Mouse (Mus musculus): ENCODE measurements at regions not wholly inside any gene's neighbourhood (a gene's known extent, or its start where the extent isn't known, plus 50 kb on each side); places are given as distances from the start of the nearest gene placed in this dataset.
"Not testable (repeated sequence)": the region's sequence is repeated elsewhere in the genome, so short reads cannot be mapped to it uniquely, and the experiment has no call there.

GRCm38 (mm10) chr1:41887556-41887955 is 808.0 kb upstream of the Pou3f3 start:
- peak; percentile 52 for DNase-seq

- DNase-seq: peak; percentile 33
Measured at GRCm38 (mm10) chr1:41888213-41888612, 807.4 kb upstream of the Pou3f3 start.

- DNase-seq: peak; percentile 22
Measured at GRCm38 (mm10) chr1:41888966-41889365, 806.6 kb upstream of the Pou3f3 start.

GRCm38 (mm10) chr1:41889940-41890339 is 805.6 kb upstream of the Pou3f3 start:
- peak; percentile 12 for DNase-seq

- peak; percentile 61 for DNase-seq
Measured at GRCm38 (mm10) chr1:41890714-41891689, 804.6 kb upstream of the Pou3f3 start.

- no peak for DNase-seq
Measured at GRCm38 (mm10) chr1:41891730-41892129, 803.8 kb upstream of the Pou3f3 start.

GRCm38 (mm10) chr1:41892376-41892775 is 803.2 kb upstream of the Pou3f3 start:
- peak; percentile 41 for DNase-seq

- DNase-seq: peak; percentile 52
Measured at GRCm38 (mm10) chr1:41897768-41898330, 797.7 kb upstream of the Pou3f3 start.

GRCm38 (mm10) chr1:41900370-41900769 is 795.2 kb upstream of the Pou3f3 start:
- peak; percentile 31 for DNase-seq

GRCm38 (mm10) chr1:41905971-41906370 is 789.6 kb upstream of the Pou3f3 start:
- no peak for DNase-seq

GRCm38 (mm10) chr1:41908001-41908807 is 787.4 kb upstream of the Pou3f3 start:
- DNase-seq: peak; percentile 83

GRCm38 (mm10) chr1:41908808-41909110 is 786.8 kb upstream of the Pou3f3 start:
- DNase-seq: no peak

- DNase-seq: no peak
Measured at GRCm38 (mm10) chr1:41909799-41910198, 785.8 kb upstream of the Pou3f3 start.

- no peak for DNase-seq
Measured at GRCm38 (mm10) chr1:41916730-41917347, 778.7 kb upstream of the Pou3f3 start.

GRCm38 (mm10) chr1:41917807-41918206 is 777.8 kb upstream of the Pou3f3 start:
- DNase-seq: not testable (repeated sequence)

- DNase-seq: peak; percentile 60
Measured at GRCm38 (mm10) chr1:41918394-41919262, 776.9 kb upstream of the Pou3f3 start.

- DNase-seq: no peak
Measured at GRCm38 (mm10) chr1:41933777-41934176, 761.8 kb upstream of the Pou3f3 start.

- DNase-seq: no peak
Measured at GRCm38 (mm10) chr1:41935912-41936478, 759.6 kb upstream of the Pou3f3 start.

GRCm38 (mm10) chr1:41960982-41961381 is 734.6 kb upstream of the Pou3f3 start:
- no peak for DNase-seq

- DNase-seq: no peak
Measured at GRCm38 (mm10) chr1:41981545-41981944, 714.0 kb upstream of the Pou3f3 start.

GRCm38 (mm10) chr1:42006235-42006634 is 689.3 kb upstream of the Pou3f3 start:
- DNase-seq: no peak

GRCm38 (mm10) chr1:42008046-42008445 is 687.5 kb upstream of the Pou3f3 start:
- DNase-seq: no peak

All from heart, adult 11 months (tissue).